18 mouse cellular contexts compared by ENCODE assay signal in genomic region chr7:19258336-19258735, GRCm38 (mm10). TPM values are rescaled to one million over a fixed set of nuclear protein-coding genes. Genes with fewer than 3 reads are reported as not detected.
A peak's percentile ranks its signal among the peaks of the same experiment; 100 is the strongest.
DNase-seq lines count a peak whose midpoint lies in the region; ATAC-seq and TF ChIP-seq lines count a peak whose summit lies in the region.
"Had no signal": no experiment of that assay in that cellular context is flagged by ENCODE, and none has a peak within 500 bp of the region (broad histone marks: within the 10 kb centered on the region; RNA-seq: fewer than 3 reads in every experiment).

No protein-coding gene starts in this region.

- DNase-seq in gastrocnemius, adult 18-20 months (ENCODE audit: low spot score) = peak; percentile 64
- no peak for DNase-seq in gastrocnemius, postnatal 25 days
- peak; percentile 62 for DNase-seq in liver, adult 2 months (ENCODE audit: extremely low read depth, low read depth, low spot score)
- DNase-seq in liver = no peak
- DNase-seq in liver, embryonic 13.5 days = no peak
- DNase-seq in forebrain, postnatal 0 days = no peak
- DNase-seq: embryo, embryonic 11 days; kidney, postnatal 25 days had no signal

- no peak overlapping the region for H3K27ac ChIP-seq in liver, adult 2 months (replicated peaks; ENCODE audit: insufficient read depth, low read depth, low read length)
- peak overlapping the region; percentile 80 for H3K27ac ChIP-seq in liver, embryonic 13.5 days
- 0 out of 2 replicates have a peak overlapping the region, but pooled peaks have one; percentile 2 for H3K27ac ChIP-seq in stomach, embryonic 16.5 days (ENCODE audit: low read length)
- no peak overlapping the region for H3K27ac ChIP-seq in forebrain, postnatal 0 days (ENCODE audit: low read depth, low read length)

- no peaks in the 10 kb centered on the region for H3K27me3 ChIP-seq in liver, adult 2 months (ENCODE audit: control insufficient read depth, insufficient read depth, low read length)
- H3K27me3 ChIP-seq in liver, embryonic 13.5 days = no peaks in the 10 kb centered on the region
- no peaks in the 10 kb centered on the region for H3K27me3 ChIP-seq in stomach, embryonic 16.5 days (ENCODE audit: control insufficient read depth, insufficient read depth, low read length)
- H3K27me3 ChIP-seq in forebrain, postnatal 0 days (ENCODE audit: insufficient read depth, low read length) = no peaks in the 10 kb centered on the region

- H3K79me2 ChIP-seq in liver, adult 2 months (ENCODE audit: control insufficient read depth, insufficient read depth, low read length) = no peaks in the 10 kb centered on the region

- no peaks in the 10 kb centered on the region for H3K4me1 ChIP-seq in liver, adult 2 months (ENCODE audit: control insufficient read depth, insufficient read depth, low read length)
- H3K4me1 ChIP-seq in liver, embryonic 13.5 days (replicated peaks) = peaks cover 36% of the 10 kb centered on the region
- peaks cover 7% of the 10 kb centered on the region; the same call in 1 of the 2 replicates for H3K4me1 ChIP-seq in stomach, embryonic 16.5 days (ENCODE audit: control insufficient read depth, insufficient read depth, low read length)
- H3K4me1 ChIP-seq in forebrain, postnatal 0 days (ENCODE audit: insufficient read depth) = no peaks in the 10 kb centered on the region

- H3K4me2 ChIP-seq in liver, embryonic 13.5 days = peak overlapping the region; percentile 54
- H3K4me2 ChIP-seq in stomach, embryonic 16.5 days (ENCODE audit: low read depth, low read length) = no peak overlapping the region
- H3K4me2 ChIP-seq in forebrain, postnatal 0 days (ENCODE audit: low read depth) = no peak overlapping the region

- no peak for TF ChIP-seq POLR2A in liver, adult 2 months (IDR thresholded peaks at IDR 0.05; ENCODE audit: extremely low read depth, insufficient read depth, low read length)

- no peak overlapping the region for H3K4me3 ChIP-seq in liver, adult 2 months (ENCODE audit: insufficient read depth, low read depth, low read length)
- peak overlapping the region; percentile 26; the same call in 1 of the 2 replicates for H3K4me3 ChIP-seq in liver, embryonic 13.5 days (replicated peaks)
- H3K4me3 ChIP-seq in stomach, embryonic 16.5 days (replicated peaks; ENCODE audit: low read length) = no peak overlapping the region
- no peak overlapping the region for H3K4me3 ChIP-seq in forebrain, postnatal 0 days (ENCODE audit: low read depth, low read length)

- no peak for ATAC-seq in liver, embryonic 13.5 days (ENCODE audit: low read depth)
- no peak for ATAC-seq in stomach, embryonic 16.5 days (ENCODE audit: insufficient read depth, low FRiP score)
- ATAC-seq in forebrain, postnatal 0 days = no peak
- ATAC-seq: CD4-positive, CD25-positive, alpha-beta regulatory T cell, adult 4 months; forebrain, embryonic 16.5 days; inflammation-experienced regulatory T-cells, adult 6 months had no signal

- no peak for TF ChIP-seq CTCF in liver, adult 2 months (IDR thresholded peaks at IDR 0.05; ENCODE audit: low read depth, low read length)
- TF ChIP-seq CTCF in forebrain, postnatal 0 days (IDR thresholded peaks at IDR 0.05; ENCODE audit: low read depth) = no peak

- peaks cover 24% of the 10 kb centered on the region for H3K36me3 ChIP-seq in liver, adult 2 months (ENCODE audit: control insufficient read depth, insufficient read depth, low read length)
- peaks cover 84% of the 10 kb centered on the region for H3K36me3 ChIP-seq in liver, embryonic 13.5 days
- H3K36me3 ChIP-seq in stomach, embryonic 16.5 days (ENCODE audit: control insufficient read depth, insufficient read depth, low read length) = peaks cover 44% of the 10 kb centered on the region
- H3K36me3 ChIP-seq in forebrain, postnatal 0 days (ENCODE audit: insufficient read depth) = peaks cover 67% of the 10 kb centered on the region

- H3K9ac ChIP-seq in liver, adult 2 months (ENCODE audit: low read depth, low read length) = no peak overlapping the region
- H3K9ac ChIP-seq in liver, embryonic 13.5 days = peak overlapping the region; percentile 18
- H3K9ac ChIP-seq in stomach, embryonic 16.5 days (ENCODE audit: low read length) = no peak overlapping the region
- no peak overlapping the region for H3K9ac ChIP-seq in forebrain, postnatal 0 days

- H3K9me3 ChIP-seq in liver, embryonic 13.5 days (replicated peaks) = no peaks in the 10 kb centered on the region
- H3K9me3 ChIP-seq in stomach, embryonic 16.5 days (replicated peaks; ENCODE audit: control insufficient read depth, low read length) = no peaks in the 10 kb centered on the region
- no peaks in the 10 kb centered on the region for H3K9me3 ChIP-seq in forebrain, postnatal 0 days (ENCODE audit: low read length)

- WGBS in liver, adult 2 months = 12% methylated on average over 3 of the region's 3 CpGs
- 70% methylated on average over 3 of the region's 3 CpGs for WGBS in liver, embryonic 13.5 days (ENCODE audit: insufficient replicate concordance)
- 67% methylated on average over 3 of the region's 3 CpGs for WGBS in stomach, embryonic 16.5 days
- 66% methylated on average over 3 of the region's 3 CpGs for WGBS in forebrain, postnatal 0 days

RNA-seq across cellular contexts. Expression of gene Vasp, which starts 13.3 kb away (rescaled TPM):
- total RNA-seq in gastrocnemius, adult 18-20 months (2021) = 10 to 100 TPM; 11.6 to 22.2 TPM
- 10 to 100 TPM; 16.3 to 18.0 TPM for total RNA-seq in gastrocnemius, postnatal 25 days (2021)
- 6.3 and 11.3 TPM in 2 replicates for total RNA-seq in liver, adult 2 months (2014; rRNA removed)
- 24.2 and 37.1 TPM in 2 replicates for polyA plus RNA-seq in liver, adult 2 months (2012; rRNA removed)
- polyA plus RNA-seq in liver, embryonic 13.5 days (2015; fragmentation: Nextera tagmentation; extraction: Ambion mirVana) = 45.6 and 46.7 TPM in 2 replicates
- polyA plus RNA-seq in stomach, embryonic 16.5 days (2015; fragmentation: Nextera tagmentation; extraction: Ambion mirVana) = 77.8 and 85.6 TPM in 2 replicates
- 40.6 and 45.9 TPM in 2 replicates for total RNA-seq in forebrain, postnatal 0 days (2014; rRNA removed)
- polyA plus RNA-seq in forebrain, postnatal 0 days (2015; fragmentation: Nextera tagmentation; extraction: Ambion mirVana) = 30.0 and 30.6 TPM in 2 replicates

RNA-seq across cellular contexts. Expression of gene Ppm1n, which starts 21.5 kb away (rescaled TPM):
- total RNA-seq in gastrocnemius, adult 18-20 months (2021) = under 1 TPM; 0.30 to 0.36 TPM
- not detected for total RNA-seq in gastrocnemius, postnatal 25 days (2021)
- total RNA-seq in liver, adult 2 months (2014; rRNA removed) = 0.20 TPM in 1 of 2 replicates, not detected in the other
- 0.13 TPM in 1 of 2 replicates, not detected in the other for polyA plus RNA-seq in liver, adult 2 months (2012; rRNA removed)
- polyA plus RNA-seq in liver, embryonic 13.5 days (2015; fragmentation: Nextera tagmentation; extraction: Ambion mirVana) = not detected in 2 replicates
- 0.17 TPM in 1 of 2 replicates, not detected in the other for polyA plus RNA-seq in stomach, embryonic 16.5 days (2015; fragmentation: Nextera tagmentation; extraction: Ambion mirVana)
- total RNA-seq in forebrain, postnatal 0 days (2014; rRNA removed) = 2.3 and 3.2 TPM in 2 replicates
- 0.69 and 1.1 TPM in 2 replicates for polyA plus RNA-seq in forebrain, postnatal 0 days (2015; fragmentation: Nextera tagmentation; extraction: Ambion mirVana)
- total RNA-seq: gastrocnemius, postnatal 4 days; heart, postnatal 14 days; layer of hippocampus, postnatal 25 days; left cerebral cortex, postnatal 36 days; neutrophil, adult 5-6 weeks had no signal
- polyA plus RNA-seq: lung, embryonic 16.5 days had no signal

RNA-seq across cellular contexts. Expression of gene Rtn2, which starts 24.1 kb away (rescaled TPM):
- 1,000 to 10,000 TPM; 1,025 to 1,102 TPM for total RNA-seq in gastrocnemius, adult 18-20 months (2021)
- 100 to 1,000 TPM; 943 to 950 TPM for total RNA-seq in gastrocnemius, postnatal 25 days (2021)
- 0.27 and 0.65 TPM in 2 replicates for total RNA-seq in liver, adult 2 months (2014; rRNA removed)
- polyA plus RNA-seq in liver, adult 2 months (2012; rRNA removed) = 0.62 and 1.1 TPM in 2 replicates
- 4.0 and 4.1 TPM in 2 replicates for polyA plus RNA-seq in liver, embryonic 13.5 days (2015; fragmentation: Nextera tagmentation; extraction: Ambion mirVana)
- 14.8 and 21.7 TPM in 2 replicates for polyA plus RNA-seq in stomach, embryonic 16.5 days (2015; fragmentation: Nextera tagmentation; extraction: Ambion mirVana)
- 154 and 163 TPM in 2 replicates for total RNA-seq in forebrain, postnatal 0 days (2014; rRNA removed)
- 126 and 136 TPM in 2 replicates for polyA plus RNA-seq in forebrain, postnatal 0 days (2015; fragmentation: Nextera tagmentation; extraction: Ambion mirVana)
- total RNA-seq: neutrophil, adult 5-6 weeks had no signal
- polyA plus RNA-seq: CD4-positive, CD25-positive, alpha-beta regulatory T cell, adult 4 months; inflammation-experienced regulatory T-cells, adult 6 months had no signal

RNA-seq across cellular contexts. Expression of gene Opa3, which starts 30.2 kb away (rescaled TPM):
- total RNA-seq in gastrocnemius, adult 18-20 months (2021) = 10 to 100 TPM; 41.3 to 47.1 TPM
- 10 to 100 TPM; 39.4 to 41.3 TPM for total RNA-seq in gastrocnemius, postnatal 25 days (2021)
- total RNA-seq in liver, adult 2 months (2014; rRNA removed) = 12.9 and 16.0 TPM in 2 replicates
- 34.1 and 40.4 TPM in 2 replicates for polyA plus RNA-seq in liver, adult 2 months (2012; rRNA removed)
- polyA plus RNA-seq in liver, embryonic 13.5 days (2015; fragmentation: Nextera tagmentation; extraction: Ambion mirVana) = 17.3 and 18.8 TPM in 2 replicates
- polyA plus RNA-seq in stomach, embryonic 16.5 days (2015; fragmentation: Nextera tagmentation; extraction: Ambion mirVana) = 33.0 and 34.5 TPM in 2 replicates
- total RNA-seq in forebrain, postnatal 0 days (2014; rRNA removed) = 32.2 and 34.4 TPM in 2 replicates
- 35.1 and 35.8 TPM in 2 replicates for polyA plus RNA-seq in forebrain, postnatal 0 days (2015; fragmentation: Nextera tagmentation; extraction: Ambion mirVana)

RNA-seq across cellular contexts. Expression of gene Gpr4, which starts 46.0 kb away (rescaled TPM):
- 1 to 10 TPM; 1.3 to 3.3 TPM for total RNA-seq in gastrocnemius, adult 18-20 months (2021)
- 1 to 10 TPM; 1.7 to 2.4 TPM for total RNA-seq in gastrocnemius, postnatal 25 days (2021)
- 0.09 and 0.40 TPM in 2 replicates for total RNA-seq in liver, adult 2 months (2014; rRNA removed)
- polyA plus RNA-seq in liver, adult 2 months (2012; rRNA removed) = 1.8 and 2.7 TPM in 2 replicates
- polyA plus RNA-seq in liver, embryonic 13.5 days (2015; fragmentation: Nextera tagmentation; extraction: Ambion mirVana) = 0.31 and 0.48 TPM in 2 replicates
- polyA plus RNA-seq in stomach, embryonic 16.5 days (2015; fragmentation: Nextera tagmentation; extraction: Ambion mirVana) = 1.4 and 1.7 TPM in 2 replicates
- total RNA-seq in forebrain, postnatal 0 days (2014; rRNA removed) = 2.2 and 2.5 TPM in 2 replicates
- polyA plus RNA-seq in forebrain, postnatal 0 days (2015; fragmentation: Nextera tagmentation; extraction: Ambion mirVana) = 5.9 and 6.0 TPM in 2 replicates
- total RNA-seq: neutrophil, adult 5-6 weeks had no signal

Comparison
In these comparisons a context has a peak if more than half of its experiments do, and no peak if none do; other contexts are left out.
1. DNase-seq: peak in gastrocnemius, adult 18-20 months (single experiment) and liver, adult 2 months (single experiment); none in gastrocnemius, postnatal 25 days (single experiment), liver (single experiment), liver, embryonic 13.5 days (single experiment) and forebrain, postnatal 0 days (single experiment).
2. H3K27ac ChIP-seq: peak in liver, embryonic 13.5 days (single experiment) and stomach, embryonic 16.5 days (single experiment); none in liver, adult 2 months (single experiment) and forebrain, postnatal 0 days (single experiment).
3. RNA of gene Rtn2, which starts 24.1 kb away (total RNA-seq): 1,025 to 1,102 TPM in gastrocnemius, adult 18-20 months, 943 to 950 TPM in gastrocnemius, postnatal 25 days and 154 to 163 TPM in forebrain, postnatal 0 days; 0.27 to 0.65 TPM in liver, adult 2 months; every median in the first group is over 10 times any median in the second.